Mouse (Mus musculus) limb, embryonic 14.5 days (tissue): ENCODE data around the gene Oosp3. TPM values are rescaled to one million over a fixed set of nuclear protein-coding genes. Genes with fewer than 3 reads are reported as not detected.

ENCODE experiments used
- ATAC-seq: fragments of 200-750 bp; cut with Nextera tagmentation; 2 replicates; pipeline ENCODE4 v1.8.0; 2017; ENCODE audit warnings: low read depth, moderate number of reproducible peaks, moderate TSS enrichment; ENCODE audit not compliant: low FRiP score
- DNase-seq: peaks from one replicate; pipeline ENCODE4 v3.0.0-alpha.2; 2015; ENCODE audit warnings: low spot score
- H3K27ac ChIP-seq: fragments of 300-500 bp; sonication (generic); replicated peaks from 2 replicates; pipeline ENCODE4 v1.5.1; 2014; ENCODE audit warnings: low read depth, mild to moderate bottlenecking, low read length, moderate library complexity, mixed read lengths
- H3K27me3 ChIP-seq: fragments of 300-500 bp; sonication (generic); 2 replicates; pipeline ENCODE4 v1.6.1; 2014; ENCODE audit warnings: low read length, mixed read lengths; ENCODE audit not compliant: control insufficient read depth, insufficient read depth
- H3K36me3 ChIP-seq: fragments of 300-500 bp; sonication (generic); 2 replicates; pipeline ENCODE4 v1.6.1; 2014; ENCODE audit warnings: mild to moderate bottlenecking, low read length, moderate library complexity, mixed read lengths; ENCODE audit not compliant: control insufficient read depth, insufficient read depth
- H3K4me1 ChIP-seq: fragments of 300-500 bp; sonication (generic); 2 replicates; pipeline ENCODE4 v1.6.1; 2014; ENCODE audit warnings: antibody characterized with exemption, low read length, mixed read lengths; ENCODE audit not compliant: control insufficient read depth, insufficient read depth
- H3K4me2 ChIP-seq: fragments of 300-500 bp; sonication (generic); replicated peaks from 2 replicates; pipeline ENCODE4 v1.6.1; 2014; ENCODE audit warnings: low read depth, mild to moderate bottlenecking, low read length, moderate library complexity; ENCODE audit not compliant: severe bottlenecking
- H3K4me3 ChIP-seq: fragments of 300-500 bp; sonication (generic); replicated peaks from 2 replicates; pipeline ENCODE4 v1.5.1; 2014; ENCODE audit warnings: low read length
- H3K9ac ChIP-seq: fragments of 300-500 bp; sonication (generic); 2 replicates; pipeline ENCODE4 v1.6.1; 2014; ENCODE audit warnings: mild to moderate bottlenecking, low read depth, low read length, moderate library complexity; ENCODE audit not compliant: severe bottlenecking
- H3K9me3 ChIP-seq: fragments of 300-500 bp; sonication (generic); 2 replicates; pipeline ENCODE4 v1.6.1; 2016; ENCODE audit warnings: low read length; ENCODE audit not compliant: control insufficient read depth
- POLR2A ChIP-seq: fragments of 200-500 bp; IDR thresholded peaks from 2 replicates; pipeline ENCODE4 v1.8.0; 2012; ENCODE audit warnings: inconsistent platforms, mild to moderate bottlenecking, moderate library complexity, borderline replicate concordance; ENCODE audit not compliant: insufficient read depth, insufficient read length; ENCODE audit errors: extremely low read depth
- WGBS: fragments of 180-500 bp; shearing (Covaris S2); extraction: QIAGEN DNeasy Blood & Tissue Kit; methylation state at CpG from one replicate; pipeline ENCODE4 v1.1.7; 2014; 5-methylcytosine and 5-hydroxymethylcytosine counted together
- polyA plus RNA-seq, 2 experiments: library from polyadenylated mRNA; depleted of rRNA in 1 of 2; stranded (reverse) in 1 of 2; unstranded in 1 of 2; fragments of >200 nt; fragmentation: Nextera tagmentation in 1 of 2; extraction: Ambion mirVana in 1 of 2; gene quantifications; 2 replicates each; pipeline versions ENCODE4 v1.2.1 to v1.2.3; 2012 to 2014

The Oosp3 gene
- polyA plus RNA-seq, 2 experiments: not detected

DNA sequence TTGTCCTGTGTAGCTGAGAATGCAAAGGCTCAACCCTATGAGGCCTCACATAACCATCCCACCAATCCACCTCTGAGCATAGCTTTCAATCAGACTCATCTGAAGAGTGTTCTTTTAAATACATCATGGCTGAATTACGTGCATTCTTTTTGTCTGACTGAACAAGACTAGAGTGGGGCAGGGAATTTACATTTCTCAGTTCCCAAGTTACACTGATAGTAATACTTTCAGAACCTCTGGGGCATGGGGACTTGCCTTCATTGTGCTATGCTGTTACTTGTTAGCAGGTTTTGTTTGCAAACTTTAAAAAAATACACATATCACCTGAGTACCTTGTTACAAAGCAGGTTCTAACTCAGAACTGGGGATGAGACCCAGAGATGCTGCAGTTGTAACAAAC is 5.4 kb upstream of the Oosp3 start:
- Histone ChIP-seq H3K36me3 (no peaks in the 10 kb centered on the region), H3K9me3 (no peaks in the 10 kb centered on the region), H3K4me1 (no peaks in the 10 kb centered on the region), H3K4me3 (no peak overlapping the region), H3K4me2 (no peak overlapping the region), H3K27me3 (no peaks in the 10 kb centered on the region), H3K9ac (no peak overlapping the region), H3K27ac (no peak overlapping the region)
- WGBS: 69% methylated on average over 1 of the region's 1 CpGs
- DNase-seq (no peak), ATAC-seq (no peak)
- no peak for TF ChIP-seq POLR2A

DNA sequence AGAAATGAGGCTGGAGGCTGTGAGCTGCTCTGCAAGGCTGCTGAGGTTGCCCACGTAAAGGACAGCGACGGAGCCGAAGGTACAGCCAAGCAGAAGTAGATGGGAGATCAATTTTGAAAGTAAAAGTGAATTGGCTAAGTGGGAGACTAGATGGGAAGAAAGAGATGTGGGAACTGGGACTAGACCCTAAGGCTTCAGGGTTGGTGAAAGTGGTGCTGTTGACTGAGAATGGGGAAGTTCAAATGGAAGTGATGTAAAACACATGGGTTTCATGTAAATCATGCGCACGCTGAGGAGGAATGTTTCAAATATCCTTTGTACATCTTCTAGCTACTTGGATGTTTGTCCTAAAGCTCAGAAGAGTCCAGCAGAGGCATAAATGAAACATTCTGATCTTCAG is 1.5 kb downstream of the Oosp3 start:
- ATAC-seq: no peak
- no peak overlapping the region for H3K9ac ChIP-seq
- TF ChIP-seq POLR2A: no peak
- H3K36me3 ChIP-seq: no peaks in the 10 kb centered on the region
- WGBS: 82% methylated on average over 6 of the region's 6 CpGs
- H3K4me3 ChIP-seq: no peak overlapping the region
- DNase-seq: no peak
- H3K4me2 ChIP-seq: no peak overlapping the region
- H3K27me3 ChIP-seq: no peaks in the 10 kb centered on the region
- H3K9me3 ChIP-seq: no peaks in the 10 kb centered on the region
- H3K27ac ChIP-seq: no peak overlapping the region
- no peaks in the 10 kb centered on the region for H3K4me1 ChIP-seq

DNA sequence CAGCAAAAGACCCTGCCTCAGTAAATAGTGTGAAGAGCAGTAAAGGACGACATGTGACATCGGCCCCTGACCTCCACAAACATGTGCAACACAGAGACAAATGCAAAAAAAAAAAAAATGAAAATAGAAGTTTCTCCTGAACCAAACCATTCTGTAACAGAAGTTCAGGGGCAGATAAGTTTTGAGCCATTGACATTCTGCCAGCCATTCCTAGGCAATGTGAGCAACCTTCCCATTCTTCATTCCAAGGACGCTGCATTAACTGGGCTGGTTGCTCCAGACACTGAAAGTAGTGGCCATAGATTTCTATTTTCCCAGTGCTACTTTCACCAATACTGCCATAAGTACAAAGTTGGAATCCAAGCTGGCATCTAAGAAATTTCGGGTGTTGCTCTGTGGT is 15.6 kb downstream of the Oosp3 start:
- ATAC-seq: no peak

DNA sequence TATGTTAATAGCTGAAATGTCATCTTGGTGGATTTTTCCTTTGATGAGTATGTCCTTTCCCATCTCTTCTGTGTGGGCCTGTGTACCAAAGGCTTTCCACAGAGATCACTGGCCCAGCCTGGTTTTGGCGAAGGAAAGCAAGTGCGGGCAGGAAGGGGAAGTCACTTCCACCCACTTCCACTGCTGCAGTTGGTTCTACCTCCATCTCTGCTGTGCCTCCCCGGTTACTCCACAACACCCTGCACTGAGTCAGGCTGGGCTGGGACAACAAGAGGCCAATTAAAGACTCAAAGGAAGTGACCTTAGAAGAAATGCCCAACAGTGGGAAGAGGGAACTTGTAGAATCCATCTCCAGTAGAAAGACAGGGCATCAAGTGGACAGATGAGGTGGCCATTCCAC is 23.2 kb downstream of the Oosp3 start:
- Histone ChIP-seq H3K27me3 (no peaks in the 10 kb centered on the region), H3K4me3 (no peak overlapping the region), H3K36me3 (no peaks in the 10 kb centered on the region), H3K9me3 (no peaks in the 10 kb centered on the region), H3K27ac (no peak overlapping the region), H3K9ac (no peak overlapping the region), H3K4me2 (no peak overlapping the region), H3K4me1 (no peaks in the 10 kb centered on the region)
- WGBS: 92% methylated on average over 3 of the region's 3 CpGs
- TF ChIP-seq POLR2A: no peak
- DNase-seq (no peak), ATAC-seq (no peak)

More for the DNA sequence above, 15.6 kb downstream of the Oosp3 start:
- no peak overlapping the region for H3K4me2 ChIP-seq
- TF ChIP-seq POLR2A: no peak
- no peak overlapping the region for H3K9ac ChIP-seq
- no peaks in the 10 kb centered on the region for H3K36me3 ChIP-seq
- DNase-seq: no peak
- no peaks in the 10 kb centered on the region for H3K9me3 ChIP-seq
- no peak overlapping the region for H3K4me3 ChIP-seq
- H3K27me3 ChIP-seq: no peaks in the 10 kb centered on the region
- WGBS: 84% methylated on average over 4 of the region's 4 CpGs
- no peak overlapping the region for H3K27ac ChIP-seq
- no peaks in the 10 kb centered on the region for H3K4me1 ChIP-seq

DNA sequence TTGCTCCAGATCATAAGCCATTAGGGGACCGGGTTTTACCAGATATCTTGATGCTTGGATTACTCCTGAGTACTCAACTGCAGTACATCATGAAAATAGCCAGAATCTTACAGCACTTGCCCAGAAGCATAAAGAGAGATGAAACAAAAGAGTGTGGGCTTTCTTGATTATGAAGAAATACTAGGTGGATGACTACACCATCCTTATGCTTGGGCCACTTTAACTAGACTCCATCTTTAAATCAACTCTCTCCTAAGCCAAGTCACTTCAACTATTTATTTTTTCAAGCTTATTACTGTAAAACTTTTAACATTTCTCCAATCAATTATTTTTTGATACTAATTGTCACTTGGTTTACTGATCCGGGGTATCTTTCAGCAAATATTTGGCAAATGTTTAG is 27.0 kb downstream of the Oosp3 start:
- no peak overlapping the region for H3K4me2 ChIP-seq
- no peak overlapping the region for H3K4me3 ChIP-seq
- no peaks in the 10 kb centered on the region for H3K36me3 ChIP-seq
- no peaks in the 10 kb centered on the region for H3K27me3 ChIP-seq
- WGBS: 88% methylated on average over 2 of the region's 2 CpGs
- H3K4me1 ChIP-seq: no peaks in the 10 kb centered on the region
- H3K27ac ChIP-seq: no peak overlapping the region
- no peaks in the 10 kb centered on the region for H3K9me3 ChIP-seq
- H3K9ac ChIP-seq: no peak overlapping the region
- ATAC-seq (no peak), DNase-seq (no peak)
- no peak for TF ChIP-seq POLR2A

DNA sequence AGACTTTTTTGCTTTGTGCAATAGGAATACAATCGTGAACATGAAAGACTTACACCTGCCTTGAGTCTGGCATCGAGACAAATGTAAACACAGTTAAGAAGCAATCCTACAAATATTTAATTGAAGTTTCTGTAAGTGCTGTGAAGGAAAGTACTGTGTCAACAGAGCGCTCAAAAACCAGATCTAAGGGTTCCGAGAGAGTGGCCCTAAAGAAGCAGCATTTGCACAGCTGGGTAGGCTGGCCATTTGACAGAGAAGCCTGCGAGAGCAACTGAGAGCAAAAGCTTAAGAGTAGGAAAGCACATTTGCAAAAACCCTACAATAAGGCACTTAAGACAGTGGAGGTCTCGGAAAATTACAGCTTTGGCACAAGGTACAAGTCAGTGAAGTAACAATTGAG is 27.4 kb downstream of the Oosp3 start:
- H3K36me3 ChIP-seq: no peaks in the 10 kb centered on the region
- no peak for DNase-seq
- TF ChIP-seq POLR2A: no peak
- no peak overlapping the region for H3K4me2 ChIP-seq
- no peaks in the 10 kb centered on the region for H3K27me3 ChIP-seq
- no peaks in the 10 kb centered on the region for H3K4me1 ChIP-seq
- 81% methylated on average over 6 of the region's 6 CpGs for WGBS
- ATAC-seq: no peak
- no peak overlapping the region for H3K9ac ChIP-seq
- H3K9me3 ChIP-seq: no peaks in the 10 kb centered on the region
- H3K4me3 ChIP-seq: no peak overlapping the region
- H3K27ac ChIP-seq: no peak overlapping the region
